Mouse (Mus musculus): Measurements from ENCODE around the gene Plcb3.

The Plcb3 gene

GRCm38 (mm10) chr19:6903031-6903430, 73.2 kb downstream of the Plcb3 start:
- no peak for DNase-seq (ENCODE audit: low spot score in 2 of 2)

All from right cerebral cortex, postnatal 36 days (tissue).